Mouse (Mus musculus): ENCODE results near the gene Wrap73. TPM values are rescaled to one million over a fixed set of nuclear protein-coding genes. Genes with fewer than 3 reads are reported as not detected.
A peak's percentile ranks its signal among the peaks of the same experiment; 100 is the strongest.

Gene Wrap73
- polyA plus RNA-seq, 1 experiment from 2014 or later = 42.5 TPM

DNA sequence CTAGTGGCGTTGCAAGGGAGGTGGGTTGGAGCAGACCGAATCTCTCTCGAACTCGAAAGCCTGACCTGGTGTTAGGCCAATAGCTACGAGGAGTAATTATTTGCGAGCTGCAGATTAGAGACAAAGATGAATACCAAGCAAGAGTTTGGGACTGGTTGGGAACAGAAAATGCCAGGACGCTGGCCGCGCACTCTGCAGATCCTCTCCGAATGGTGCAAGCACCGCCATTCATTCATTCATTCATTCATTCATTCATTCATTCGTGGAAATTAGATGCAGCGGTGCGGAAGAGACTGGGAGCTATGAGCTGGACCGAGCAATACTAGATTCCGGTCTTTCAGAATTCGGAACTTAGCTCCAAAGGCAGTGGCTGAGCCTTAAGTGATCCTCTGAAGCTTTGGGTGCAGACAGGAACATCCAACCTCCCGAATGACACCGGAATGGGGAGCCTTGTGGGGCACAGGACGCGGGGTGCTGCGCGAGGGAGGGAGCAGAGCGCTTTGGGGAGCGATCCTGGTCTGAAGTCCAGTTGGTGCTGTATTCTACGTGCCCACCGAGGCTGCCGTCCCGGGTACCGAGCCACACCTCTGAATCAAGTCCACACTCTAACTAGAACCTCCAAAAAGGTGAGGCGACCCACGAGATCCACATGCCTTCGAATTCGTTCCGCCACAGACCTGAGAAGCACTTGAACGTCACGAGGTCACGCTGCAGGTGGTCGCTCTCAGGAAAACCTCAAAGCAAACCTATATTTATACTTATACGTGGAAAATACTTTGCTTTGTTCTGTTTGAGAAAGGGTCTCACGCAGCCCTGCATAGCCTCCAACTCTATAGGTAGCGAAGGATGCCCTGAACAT, 934 bp upstream of the Wrap73 start:
- H3K36me3 ChIP-seq = 0 out of 2 replicates have a peak, but pooled peaks cover 2% of the 10 kb centered on the region
- 2% methylated on average over 42 of the region's 42 CpGs for WGBS
- peaks cover 57% of the 10 kb centered on the region for H3K27me3 ChIP-seq
- H3K9me3 ChIP-seq = no peaks in the 10 kb centered on the region
- H3K27ac ChIP-seq (replicated peaks) = no peak overlapping the region
- peaks cover 43% of the 10 kb centered on the region for H3K4me1 ChIP-seq (replicated peaks)
- no peak for ATAC-seq (ENCODE audit: low read depth)
- peak overlapping the region; percentile 80 for H3K4me2 ChIP-seq
- H3K4me3 ChIP-seq = peak overlapping the region; percentile 85; the same call in 1 of the 2 replicates
- no peak overlapping the region for H3K9ac ChIP-seq

- Histone ChIP-seq H3K4me2 (no peak overlapping the region), H3K27me3 (peaks cover 23% of the 10 kb centered on the region), H3K27ac (replicated peaks) (no peak overlapping the region), H3K4me3 (no peak overlapping the region), H3K4me1 (replicated peaks) (peaks cover 36% of the 10 kb centered on the region), H3K36me3 (peaks cover 26% of the 10 kb centered on the region), H3K9me3 (no peaks in the 10 kb centered on the region), H3K9ac (no peak overlapping the region)
- WGBS = 85% methylated on average over 3 of the region's 3 CpGs
- no peak for ATAC-seq (ENCODE audit: low read depth)
These were observed 2.5 kb downstream of the Wrap73 start for GRCm38 (mm10) chr4:154144712-154145111.

DNA sequence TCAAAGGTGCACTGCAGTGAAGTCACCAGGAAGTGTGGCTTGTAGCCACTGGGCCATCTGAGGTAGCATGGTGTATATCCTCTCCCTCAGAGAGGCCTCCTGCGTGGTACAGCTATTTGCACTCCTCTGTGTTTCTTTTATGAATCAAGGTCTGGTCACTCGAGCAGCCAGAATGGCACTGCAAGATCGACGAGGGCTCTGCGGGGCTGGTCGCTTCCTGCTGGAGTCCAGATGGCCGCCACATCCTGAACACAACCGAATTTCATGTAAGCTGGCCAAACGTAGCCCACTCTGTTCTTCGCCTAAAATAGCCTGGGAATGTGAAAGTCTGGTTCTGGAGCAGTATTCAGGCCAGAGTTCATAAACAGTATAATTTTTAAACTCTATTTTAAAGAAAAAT, 4.2 kb downstream of the Wrap73 start:
- no peaks in the 10 kb centered on the region for H3K9me3 ChIP-seq
- H3K27me3 ChIP-seq = peaks cover 6% of the 10 kb centered on the region
- no peak for ATAC-seq (ENCODE audit: low read depth)
- H3K36me3 ChIP-seq = peaks cover 39% of the 10 kb centered on the region
- no peak overlapping the region for H3K27ac ChIP-seq (replicated peaks)
- H3K4me1 ChIP-seq (replicated peaks) = peaks cover 19% of the 10 kb centered on the region
- H3K4me3 ChIP-seq = no peak overlapping the region
- no peak overlapping the region for H3K9ac ChIP-seq
- H3K4me2 ChIP-seq = no peak overlapping the region
- WGBS = 82% methylated on average over 10 of the region's 10 CpGs

GRCm38 (mm10) chr4:154154104-154154503, 11.9 kb downstream of the Wrap73 start:
- Histone ChIP-seq H3K4me3 (no peak overlapping the region), H3K36me3 (peaks cover 78% of the 10 kb centered on the region), H3K9me3 (no peaks in the 10 kb centered on the region), H3K4me2 (no peak overlapping the region), H3K9ac (no peak overlapping the region), H3K27me3 (no peaks in the 10 kb centered on the region), H3K4me1 (replicated peaks) (peaks cover 5% of the 10 kb centered on the region), H3K27ac (replicated peaks) (no peak overlapping the region)
- WGBS = 76% methylated on average over 11 of the region's 11 CpGs
- ATAC-seq (ENCODE audit: low read depth) = no peak

GRCm38 (mm10) chr4:154156050-154156449, 13.9 kb downstream of the Wrap73 start:
- H3K4me1 ChIP-seq (replicated peaks) = peaks cover 16% of the 10 kb centered on the region
- peaks cover 67% of the 10 kb centered on the region for H3K36me3 ChIP-seq
- no peak overlapping the region for H3K4me3 ChIP-seq
- H3K4me2 ChIP-seq = no peak overlapping the region
- ATAC-seq (ENCODE audit: low read depth) = no peak
- H3K27ac ChIP-seq (replicated peaks) = no peak overlapping the region
- 86% methylated on average over 7 of the region's 7 CpGs for WGBS
- no peaks in the 10 kb centered on the region for H3K9me3 ChIP-seq
- no peak overlapping the region for H3K9ac ChIP-seq
- H3K27me3 ChIP-seq = no peaks in the 10 kb centered on the region

- no peak overlapping the region for H3K9ac ChIP-seq
- 94% methylated on average over 14 of the region's 14 CpGs for WGBS
- no peak overlapping the region for H3K4me2 ChIP-seq
- peaks cover 23% of the 10 kb centered on the region for H3K4me1 ChIP-seq (replicated peaks)
- peaks cover 47% of the 10 kb centered on the region for H3K36me3 ChIP-seq
- H3K4me3 ChIP-seq = no peak overlapping the region
- H3K27me3 ChIP-seq = no peaks in the 10 kb centered on the region
- H3K9me3 ChIP-seq = no peaks in the 10 kb centered on the region
- H3K27ac ChIP-seq (replicated peaks) = no peak overlapping the region
- no peak for ATAC-seq (ENCODE audit: low read depth)
These were observed 15.9 kb downstream of the Wrap73 start for GRCm38 (mm10) chr4:154157970-154158662.

GRCm38 (mm10) chr4:154159002-154159401, 16.8 kb downstream of the Wrap73 start:
- H3K4me1 ChIP-seq (replicated peaks) = peaks cover 23% of the 10 kb centered on the region
- no peaks in the 10 kb centered on the region for H3K9me3 ChIP-seq
- 22% methylated on average over 6 of the region's 6 CpGs for WGBS
- H3K9ac ChIP-seq = peak overlapping the region; percentile 81; the same call in 1 of the 2 replicates
- H3K4me3 ChIP-seq = peak overlapping the region; percentile 89; the same call in 1 of the 2 replicates
- H3K27ac ChIP-seq (replicated peaks) = no peak overlapping the region
- peaks cover 41% of the 10 kb centered on the region for H3K36me3 ChIP-seq
- H3K4me2 ChIP-seq = peak overlapping the region; percentile 78
- no peaks in the 10 kb centered on the region for H3K27me3 ChIP-seq
- peak; percentile 16; the same call in 1 of the 2 replicates for ATAC-seq (ENCODE audit: low read depth)

- peaks cover 33% of the 10 kb centered on the region for H3K36me3 ChIP-seq
- H3K27ac ChIP-seq (replicated peaks) = peak overlapping the region; percentile 85
- WGBS = 2% methylated on average over 46 of the region's 47 CpGs
- peaks cover 23% of the 10 kb centered on the region for H3K4me1 ChIP-seq (replicated peaks)
- H3K4me2 ChIP-seq = peak overlapping the region; percentile 78
- ATAC-seq (ENCODE audit: low read depth) = peak; percentile 64
- no peaks in the 10 kb centered on the region for H3K27me3 ChIP-seq
- peak overlapping the region; percentile 89 for H3K4me3 ChIP-seq
- H3K9me3 ChIP-seq = no peaks in the 10 kb centered on the region
- peak overlapping the region; percentile 81 for H3K9ac ChIP-seq
These were observed 17.9 kb downstream of the Wrap73 start for GRCm38 (mm10) chr4:154159961-154160537.

- H3K9ac ChIP-seq = peak within 1 kb of the TSS; percentile 81
- H3K9me3 ChIP-seq = no peaks in the 10 kb centered on the region
- 1% methylated on average over 74 of the region's 75 CpGs for WGBS
- peaks cover 23% of the 10 kb centered on the region for H3K4me1 ChIP-seq (replicated peaks)
- no peaks in the 10 kb centered on the region for H3K27me3 ChIP-seq
- peak; percentile 96 for ATAC-seq (ENCODE audit: low read depth)
- peak within 1 kb of the TSS; percentile 89 for H3K4me3 ChIP-seq
- H3K27ac ChIP-seq (replicated peaks) = peak within 1 kb of the TSS; percentile 85
- H3K36me3 ChIP-seq = peaks cover 30% of the 10 kb centered on the region
- H3K4me2 ChIP-seq = peak within 1 kb of the TSS; percentile 87
These were observed 18.6 kb downstream of the Wrap73 start, which contains the start of gene Tprgl for GRCm38 (mm10) chr4:154160538-154161390. TSS of gene Tprgl (minus strand) at chr4:154160666.

DNA sequence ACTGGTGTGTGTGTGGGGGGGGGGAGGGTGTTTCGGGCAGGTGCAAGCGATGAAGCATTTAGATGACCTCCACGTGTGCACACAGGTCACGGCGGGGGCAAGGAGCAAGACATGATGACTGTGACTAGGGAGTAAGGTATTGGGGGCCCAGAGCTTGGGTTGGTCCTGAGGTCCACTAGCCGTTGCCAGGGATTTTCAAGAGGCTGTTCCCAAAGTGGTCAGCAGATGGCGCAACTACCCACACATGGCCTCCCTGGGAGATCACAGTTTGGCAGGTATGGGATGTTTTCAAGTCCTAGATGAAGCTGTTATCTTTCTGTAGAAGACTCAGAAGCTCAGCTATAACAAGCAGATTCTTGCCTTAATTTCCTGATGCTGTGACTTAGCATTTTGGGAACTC, 21.1 kb downstream of the Wrap73 start:
- no peak for ATAC-seq (ENCODE audit: low read depth)
- 12% methylated on average over 7 of the region's 7 CpGs for WGBS
- no peak overlapping the region for H3K9ac ChIP-seq
- H3K27me3 ChIP-seq = peaks cover under 1% of the 10 kb centered on the region; the same call in 1 of the 2 replicates
- H3K4me3 ChIP-seq = no peak overlapping the region
- H3K4me1 ChIP-seq (replicated peaks) = peaks cover 23% of the 10 kb centered on the region
- H3K36me3 ChIP-seq = peaks cover 5% of the 10 kb centered on the region
- H3K4me2 ChIP-seq = no peak overlapping the region
- no peaks in the 10 kb centered on the region for H3K9me3 ChIP-seq
- H3K27ac ChIP-seq (replicated peaks) = no peak overlapping the region

DNA sequence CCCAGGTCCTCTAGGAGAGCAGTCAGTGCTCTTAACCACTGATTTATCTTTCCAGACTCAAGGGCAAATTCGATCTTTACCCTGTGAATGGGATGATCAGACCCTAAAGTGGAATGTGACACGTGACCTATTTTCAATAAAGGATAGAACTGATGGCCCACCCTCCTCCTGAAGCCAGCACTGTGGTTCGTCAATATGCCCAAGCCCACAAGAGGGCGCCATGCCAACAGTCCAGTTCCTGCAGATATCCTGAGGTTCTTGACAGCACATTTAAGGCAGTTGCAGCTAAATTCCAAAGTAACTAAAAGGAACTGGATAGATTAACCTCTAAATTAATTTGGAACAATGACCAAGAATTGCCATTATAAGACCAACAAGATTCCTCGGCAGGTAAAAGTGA, 24.9 kb downstream of the Wrap73 start:
- WGBS = 26% methylated on average over 5 of the region's 5 CpGs
- Histone ChIP-seq H3K9me3 (no peaks in the 10 kb centered on the region), H3K27ac (replicated peaks) (no peak overlapping the region), H3K27me3 (peaks cover 37% of the 10 kb centered on the region), H3K9ac (no peak overlapping the region), H3K36me3 (no peaks in the 10 kb centered on the region), H3K4me1 (replicated peaks) (peaks cover 22% of the 10 kb centered on the region), H3K4me2 (no peak overlapping the region), H3K4me3 (no peak overlapping the region)
- ATAC-seq (ENCODE audit: low read depth) = no peak
